Mouse (Mus musculus) ES-E14 (cell line): ENCODE data around the gene Tcaim. TPM values are rescaled to one million over a fixed set of nuclear protein-coding genes. Genes with fewer than 3 reads are reported as not detected.

ENCODE experiments used
- DNase-seq: peaks from one replicate; pipeline ENCODE4 v3.0.0-alpha.2; 2013; ENCODE audit warnings: low read depth, low spot score
- H3K27ac ChIP-seq: 2 replicates; pipeline ENCODE4 v1.5.1; 2012; ENCODE audit warnings: low read depth, mild to moderate bottlenecking, low read length, moderate library complexity, mixed read lengths; ENCODE audit not compliant: poor library complexity, insufficient read depth, severe bottlenecking
- H3K36me3 ChIP-seq: 2 replicates; pipeline ENCODE4 v1.6.1; 2012; ENCODE audit warnings: mild to moderate bottlenecking, low read length, moderate library complexity, mixed read lengths; ENCODE audit not compliant: control insufficient read depth, poor library complexity, insufficient read depth, severe bottlenecking
- H3K4me1 ChIP-seq, 2 experiments: fragments of 150-350 bp in 1 of 2; sonication (generic) in 1 of 2; 2 replicates each; pipeline ENCODE4 v1.6.1; 2012; ENCODE audit warnings: low read length in 2 of 2, mild to moderate bottlenecking in 1 of 2, mixed read lengths in 1 of 2; ENCODE audit not compliant: control insufficient read depth in 2 of 2, insufficient read depth in 2 of 2, poor library complexity in 1 of 2
- H3K4me3 ChIP-seq, 2 experiments: fragments of 150-350 bp in 1 of 2; sonication (generic) in 1 of 2; 2 replicates each; pipeline ENCODE4 v1.5.1; 2012; ENCODE audit warnings: low read length in 2 of 2, low read depth in 1 of 2, mild to moderate bottlenecking in 1 of 2, mixed read lengths in 1 of 2; ENCODE audit not compliant: insufficient read depth in 1 of 2, poor library complexity in 1 of 2, severe bottlenecking in 1 of 2
- H3K9ac ChIP-seq: 2 replicates; pipeline ENCODE4 v1.6.1; 2012; ENCODE audit warnings: low read depth, mild to moderate bottlenecking, low read length, mixed read lengths; ENCODE audit not compliant: poor library complexity, insufficient read depth, severe bottlenecking
- H3K9me3 ChIP-seq: fragments of 150-350 bp; sonication (generic); 2 replicates; pipeline ENCODE4 v1.6.1; 2012; ENCODE audit warnings: low read depth, mild to moderate bottlenecking, low read length; ENCODE audit not compliant: control insufficient read depth, insufficient read depth
- CHD2 ChIP-seq: IDR thresholded peaks from 2 replicates; pipeline ENCODE4 v1.6.1; 2014; ENCODE audit warnings: mild to moderate bottlenecking, low read depth, low read length, inconsistent platforms
- HCFC1 ChIP-seq: IDR thresholded peaks from 2 replicates; pipeline ENCODE4 v1.6.1; 2012; ENCODE audit warnings: low read length, inconsistent platforms, borderline replicate concordance; ENCODE audit not compliant: insufficient read depth
- MAFK ChIP-seq: IDR thresholded peaks from 2 replicates; pipeline ENCODE4 v1.6.1; 2014; ENCODE audit warnings: mild to moderate bottlenecking, low read depth, low read length, inconsistent platforms; ENCODE audit not compliant: insufficient read depth
- ZC3H11A ChIP-seq: IDR thresholded peaks from 2 replicates; pipeline ENCODE4 v1.6.1; 2012; ENCODE audit warnings: low read depth, mild to moderate bottlenecking, inconsistent platforms, low read length, borderline replicate concordance
- ZNF384 ChIP-seq: IDR thresholded peaks from 2 replicates; pipeline ENCODE4 v1.6.1; 2012; ENCODE audit warnings: low read depth, low read length, inconsistent platforms
- in situ Hi-C, 2 experiments: fragments of 600-800 bp; cut with MboI; formaldehyde crosslinking; loops; one replicate each; pipeline ENCODE4 v1.15.1; 2025; ENCODE audit warnings: low sequenced_read_pairs in 2 of 2, inconsistent platforms in 1 of 2; ENCODE audit not compliant: unreplicated experiment in 2 of 2
- total RNA-seq: library from RNA; depleted of rRNA; stranded (reverse); fragments of 300-350 nt; gene quantifications from 2 replicates; pipeline ENCODE4 v1.2.3, GENCODE M21; 2012

Gene Tcaim
- total RNA-seq, 1 experiment = 4.5 TPM

- in situ Hi-C loops = no loop called here
- H3K4me1 ChIP-seq = peaks cover 0 to 2% of the 10 kb centered on the region in 2 experiments; a peak in 1 of 4 replicates
- no peaks in the 10 kb centered on the region for H3K36me3 ChIP-seq
- no peak overlapping the region for H3K4me3 ChIP-seq
- H3K27ac ChIP-seq = no peak overlapping the region
- TF ChIP-seq MAFK (no peak), HCFC1 (no peak), CHD2 (no peak), ZC3H11A (no peak), ZNF384 (no peak)
- DNase-seq = no peak
- no peaks in the 10 kb centered on the region for H3K9me3 ChIP-seq
- H3K9ac ChIP-seq = no peak overlapping the region
Observed at GRCm38 (mm10) chr9:122829826-122830380, 24.6 kb downstream of the Tcaim start.

DNA sequence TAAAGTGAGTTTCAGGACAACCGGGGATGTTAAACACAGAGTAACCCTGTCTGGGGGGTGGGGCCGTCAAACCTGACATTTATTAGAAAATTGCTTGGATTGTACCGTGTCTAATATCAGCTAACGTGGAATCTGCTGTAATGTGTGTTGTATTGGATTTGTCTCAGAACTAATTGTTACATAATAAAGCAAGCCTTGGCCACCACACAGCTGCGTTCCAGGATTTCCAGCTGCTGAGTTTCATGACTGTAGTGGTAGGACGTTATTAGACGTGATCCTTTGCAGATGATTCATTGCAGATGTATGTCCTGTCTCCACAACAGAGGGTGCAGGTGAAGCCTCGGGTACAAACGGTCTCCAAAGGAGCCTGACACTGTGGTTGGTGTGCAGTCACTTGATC lies 30.8 kb downstream of the Tcaim start:
- DNase-seq = no peak
- H3K9me3 ChIP-seq = no peaks in the 10 kb centered on the region
- H3K9ac ChIP-seq = no peak overlapping the region
- TF ChIP-seq HCFC1 (no peak), MAFK (no peak), CHD2 (no peak), ZC3H11A (no peak), ZNF384 (no peak)
- no peaks in the 10 kb centered on the region for H3K36me3 ChIP-seq
- H3K27ac ChIP-seq = no peak overlapping the region
- peaks cover 5 to 8% of the 10 kb centered on the region in 2 experiments; a peak in 3 of 4 replicates for H3K4me1 ChIP-seq
- H3K4me3 ChIP-seq = no peak overlapping the region
- in situ Hi-C loops = no loop called here

DNA sequence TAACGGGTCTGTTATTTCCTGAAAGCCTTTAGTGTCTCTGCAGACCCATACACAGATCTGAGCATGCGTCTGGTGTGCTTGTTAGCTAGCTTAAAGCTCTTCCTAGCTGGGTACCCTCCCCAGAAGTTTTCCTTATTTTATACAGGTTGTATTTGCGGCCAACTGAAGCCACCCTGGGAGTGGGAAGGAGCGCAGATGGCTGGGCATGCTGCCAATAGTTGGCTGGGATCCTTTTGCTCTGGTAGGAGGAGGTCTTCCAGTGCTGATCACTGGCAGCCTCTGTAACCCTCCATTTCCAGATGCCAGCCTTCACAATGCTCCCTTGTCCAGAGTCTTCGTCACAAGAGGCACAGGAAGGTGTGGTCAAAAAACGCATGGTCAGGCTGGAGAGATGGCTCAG lies 31.5 kb downstream of the Tcaim start:
- TF ChIP-seq ZC3H11A = no peak
- TF ChIP-seq MAFK = no peak
- TF ChIP-seq ZNF384 = no peak
- no peak for TF ChIP-seq HCFC1
- no peak for TF ChIP-seq CHD2
- no peak overlapping the region for H3K27ac ChIP-seq
- in situ Hi-C loops = no loop called here
- no peak overlapping the region for H3K4me3 ChIP-seq
- H3K36me3 ChIP-seq = no peaks in the 10 kb centered on the region
- no peak overlapping the region for H3K9ac ChIP-seq
- H3K4me1 ChIP-seq = peaks cover 5 to 7% of the 10 kb centered on the region in 2 experiments; a peak in 3 of 4 replicates
- no peaks in the 10 kb centered on the region for H3K9me3 ChIP-seq
- DNase-seq = no peak

DNA sequence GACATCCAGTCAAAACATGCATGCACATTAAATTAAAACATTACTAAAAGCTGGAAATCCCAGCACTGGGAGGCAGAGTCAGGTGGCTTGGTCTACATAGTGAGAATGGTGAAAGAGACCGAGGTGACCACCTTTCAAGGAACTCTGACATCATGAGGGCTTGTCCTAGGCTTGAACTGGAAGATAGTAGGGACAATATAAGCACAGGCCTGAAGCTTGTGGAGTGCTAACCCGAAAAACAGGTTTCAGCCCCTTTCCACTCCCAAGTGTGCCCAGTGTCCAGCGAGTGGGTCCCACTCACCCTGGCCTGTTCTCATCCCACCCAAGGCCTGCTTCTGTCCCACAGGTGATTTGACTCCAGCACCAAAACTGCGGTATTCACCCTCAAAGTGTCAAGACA lies 31.9 kb downstream of the Tcaim start:
- no peaks in the 10 kb centered on the region for H3K9me3 ChIP-seq
- H3K4me3 ChIP-seq = 0 out of 4 replicates have a peak overlapping the region, but pooled peaks of 1 of the 2 experiments have one; percentile 21
- peaks cover 5 to 7% of the 10 kb centered on the region in 2 experiments; a peak in 3 of 4 replicates for H3K4me1 ChIP-seq
- no peaks in the 10 kb centered on the region for H3K36me3 ChIP-seq
- in situ Hi-C loops = no loop called here
- no peak for TF ChIP-seq ZNF384
- TF ChIP-seq MAFK = no peak
- TF ChIP-seq ZC3H11A = no peak
- no peak for TF ChIP-seq CHD2
- TF ChIP-seq HCFC1 = no peak
- DNase-seq = no peak
- H3K9ac ChIP-seq = no peak overlapping the region
- no peak overlapping the region for H3K27ac ChIP-seq

DNA sequence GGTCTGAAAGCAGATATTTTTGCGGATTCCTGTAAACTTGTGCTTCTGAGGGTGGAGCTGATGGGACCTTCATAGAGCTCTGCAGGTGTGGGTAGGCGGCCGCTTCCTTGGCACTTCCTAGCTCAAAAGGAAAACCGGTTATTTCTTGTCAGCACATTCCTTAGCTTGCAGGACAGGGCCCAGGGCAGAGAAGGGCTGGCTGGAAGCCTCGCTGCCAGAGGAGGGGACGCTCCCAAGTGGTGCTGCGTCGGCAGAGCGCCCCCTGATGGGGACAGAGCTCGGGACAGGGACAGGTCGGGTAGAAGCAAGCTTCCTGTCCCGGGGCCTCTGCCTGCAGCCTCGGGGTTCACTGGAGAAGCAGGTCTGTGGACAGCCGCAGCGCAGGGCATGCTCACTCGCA lies 32.3 kb downstream of the Tcaim start:
- in situ Hi-C loops = no loop called here
- H3K9ac ChIP-seq = no peak overlapping the region
- H3K36me3 ChIP-seq = no peaks in the 10 kb centered on the region
- H3K4me1 ChIP-seq = peaks cover 5 to 7% of the 10 kb centered on the region in 2 experiments; a peak in 3 of 4 replicates
- DNase-seq = peak; percentile 77
- H3K4me3 ChIP-seq = peak overlapping the region in 1 of 2 experiments; percentile 21; a peak in 2 of 4 replicates
- TF ChIP-seq CHD2 (no peak), ZNF384 (no peak), MAFK (0 out of 2 replicates have a peak, but pooled peaks have one; percentile 26)
- H3K9me3 ChIP-seq = no peaks in the 10 kb centered on the region
- no peak overlapping the region for H3K27ac ChIP-seq
